ENCODE assay signal across 20 mouse cellular contexts in the genomic region with DNA sequence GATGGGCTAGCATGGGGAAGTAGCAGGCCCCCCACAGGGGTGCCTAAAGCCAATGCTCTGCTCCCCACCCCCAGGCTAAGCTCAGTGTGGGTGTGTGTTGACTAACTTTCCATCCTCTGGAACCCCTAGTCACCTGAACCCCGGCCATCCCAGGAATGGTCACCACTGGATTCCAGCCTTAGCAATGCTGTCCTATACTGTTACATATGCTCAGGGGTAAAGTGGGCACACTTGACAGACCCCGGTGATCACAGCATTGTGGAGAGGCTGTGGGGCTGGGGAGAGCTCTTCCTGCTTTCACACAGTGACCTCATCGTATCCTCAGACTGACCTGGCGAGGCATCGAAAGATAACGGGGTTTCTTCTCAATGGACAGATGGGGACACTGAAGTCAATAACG. TPM values are rescaled to one million over a fixed set of nuclear protein-coding genes. Genes with fewer than 3 reads are reported as not detected.
A peak's percentile ranks its signal among the peaks of the same experiment; 100 is the strongest.
DNase-seq lines count a peak whose midpoint lies in the region; ATAC-seq and TF ChIP-seq lines count a peak whose summit lies in the region.
"Had no signal": no experiment of that assay in that cellular context is flagged by ENCODE, and none has a peak within 500 bp of the region (broad histone marks: within the 10 kb centered on the region; RNA-seq: fewer than 3 reads in every experiment).

No protein-coding gene starts in this region.

- no peak for TF ChIP-seq CTCF in layer of hippocampus, adult 2 months (conservative IDR thresholded peaks at IDR 0.05)
- TF ChIP-seq CTCF in E14TG2a.4 (conservative IDR thresholded peaks at IDR 0.05; ENCODE audit: low read length) = no peak

- H3K4me2 ChIP-seq in heart, embryonic 15.5 days = no peak overlapping the region
- H3K4me2 ChIP-seq: embryonic facial prominence, embryonic 12.5 days; forebrain, embryonic 15.5 days; heart, embryonic 13.5 days; hindbrain, embryonic 12.5 days had no signal

- WGBS in heart, embryonic 15.5 days = 74% methylated on average over 7 of the region's 7 CpGs

- H3K36me3 ChIP-seq in heart, embryonic 15.5 days = no peaks in the 10 kb centered on the region
- H3K36me3 ChIP-seq in E14TG2a.4 (ENCODE audit: insufficient read depth, low read length) = no peaks in the 10 kb centered on the region
- H3K36me3 ChIP-seq: embryonic facial prominence, embryonic 12.5 days; forebrain, embryonic 15.5 days; G1E; heart, embryonic 13.5 days; hindbrain, embryonic 12.5 days had no signal

- no peak for DNase-seq in heart, postnatal 4 days
- no peak for DNase-seq in layer of hippocampus, adult 2 months (ENCODE audit: low spot score in 2 of 2)
- DNase-seq in layer of hippocampus, postnatal 10 days (ENCODE audit: low spot score in 2 of 2) = no peak
- DNase-seq: adrenal gland, adult 8-10 months; adrenal gland, postnatal 36 days; cerebellum, adult 11 months; cerebellum, adult 9-10 months; cerebellum, postnatal 25 days; gastrocnemius, postnatal 14 days had no signal

- peaks cover 34% of the 10 kb centered on the region for H3K4me1 ChIP-seq in heart, embryonic 15.5 days (replicated peaks)
- H3K4me1 ChIP-seq in E14TG2a.4 (replicated peaks; ENCODE audit: low read depth, low read length) = peaks cover 61% of the 10 kb centered on the region
- H3K4me1 ChIP-seq in brown adipose tissue, adult 24 weeks (ENCODE audit: control insufficient read depth, insufficient read depth, insufficient read length, low read length) = peaks cover 50% of the 10 kb centered on the region

- no peaks in the 10 kb centered on the region for H3K27me3 ChIP-seq in heart, embryonic 15.5 days
- H3K27me3 ChIP-seq in E14TG2a.4 (ENCODE audit: insufficient read depth, low read length) = peaks cover 40% of the 10 kb centered on the region
- H3K27me3 ChIP-seq: embryonic facial prominence, embryonic 12.5 days; forebrain, embryonic 15.5 days; heart, embryonic 13.5 days had no signal

- H3K9ac ChIP-seq in heart, embryonic 15.5 days = no peak overlapping the region
- H3K9ac ChIP-seq: embryonic facial prominence, embryonic 12.5 days; forebrain, embryonic 15.5 days; heart, embryonic 13.5 days; hindbrain, embryonic 12.5 days had no signal

- peak overlapping the region; percentile 22 for H3K27ac ChIP-seq in heart, embryonic 15.5 days
- peak overlapping the region; percentile 57 for H3K27ac ChIP-seq in layer of hippocampus, adult 2 months
- H3K27ac ChIP-seq in brown adipose tissue, adult 24 weeks (replicated peaks; ENCODE audit: low read depth, low read length) = peak overlapping the region; percentile 90
- H3K27ac ChIP-seq: embryonic facial prominence, embryonic 12.5 days; forebrain, embryonic 15.5 days; heart, embryonic 13.5 days; hindbrain, embryonic 12.5 days had no signal

- no peak for ATAC-seq in heart, embryonic 15.5 days (replicated peaks; ENCODE audit: insufficient number of reproducible peaks, insufficient read depth, low FRiP score, low read depth)
- ATAC-seq: forebrain, embryonic 15.5 days; hindbrain, embryonic 16.5 days; inflammation-experienced regulatory T-cells, adult 6 months; intestine, postnatal 0 days had no signal

- H3K4me3 ChIP-seq in heart, embryonic 15.5 days = no peak overlapping the region
- H3K4me3 ChIP-seq in layer of hippocampus, adult 2 months = no peak overlapping the region
- 0 out of 2 replicates have a peak overlapping the region, but pooled peaks have one; percentile 8 for H3K4me3 ChIP-seq in E14TG2a.4 (replicated peaks; ENCODE audit: low read length)
- no peak overlapping the region for H3K4me3 ChIP-seq in brown adipose tissue, adult 24 weeks (ENCODE audit: insufficient read depth, low read depth, low read length)
- H3K4me3 ChIP-seq: embryonic facial prominence, embryonic 12.5 days; forebrain, embryonic 15.5 days; heart, embryonic 13.5 days; hindbrain, embryonic 12.5 days had no signal

- H3K9me3 ChIP-seq in heart, embryonic 15.5 days (replicated peaks) = no peaks in the 10 kb centered on the region
- no peaks in the 10 kb centered on the region for H3K9me3 ChIP-seq in E14TG2a.4 (ENCODE audit: low read length)
- H3K9me3 ChIP-seq: embryonic facial prominence, embryonic 12.5 days; forebrain, embryonic 15.5 days; G1E; hindbrain, embryonic 12.5 days had no signal

RNA-seq across cellular contexts. Expression of a gene that starts 3.9 kb away (rescaled TPM):
- 30.5 and 42.5 TPM in 2 replicates for polyA plus RNA-seq in heart, embryonic 15.5 days (2015; fragmentation: Nextera tagmentation; extraction: Ambion mirVana)
- 100 to 1,000 TPM; 226 to 240 TPM for total RNA-seq in heart, postnatal 4 days (2021)
- total RNA-seq in layer of hippocampus, adult 2 months (2021) = 10 to 100 TPM; 24.6 to 28.8 TPM
- total RNA-seq in layer of hippocampus, postnatal 10 days (2021) = 10 to 100 TPM; 31.9 to 32.4 TPM
- polyA plus RNA-seq in brown adipose tissue, adult 24 weeks (2012; ENCODE audit: insufficient read depth, insufficient read length, missing spikeins) = 23.0 and 34.7 TPM in 2 replicates

Comparison
In these comparisons a context has a peak if more than half of its experiments do, and no peak if none do; other contexts are left out.
1. H3K27ac ChIP-seq: peak in every context shown above with its lines; median percentile 90 in brown adipose tissue, adult 24 weeks; 57 in layer of hippocampus, adult 2 months; 22 in heart, embryonic 15.5 days.
2. RNA of a gene that starts 3.9 kb away (total RNA-seq): 226 to 240 TPM in heart, postnatal 4 days; 31.9 to 32.4 TPM in layer of hippocampus, postnatal 10 days and 24.6 to 28.8 TPM in layer of hippocampus, adult 2 months; every median in the first group is over 4 times any median in the second.